Mouse (Mus musculus) hindbrain, embryonic 11.5 days (tissue): Measurements from ENCODE around the gene Arel1. TPM values are rescaled to one million over a fixed set of nuclear protein-coding genes. Genes with fewer than 3 reads are reported as not detected.

ENCODE experiments used
- ATAC-seq: fragments of 200-750 bp; cut with Nextera tagmentation; 2 replicates; pipeline ENCODE4 v1.8.0; 2017; ENCODE audit warnings: mild to moderate bottlenecking, moderate TSS enrichment, moderate library complexity; ENCODE audit not compliant: low FRiP score
- DNase-seq: peaks from one replicate; pipeline ENCODE4 v3.0.0-alpha.2; 2015; ENCODE audit warnings: low spot score
- H3K27ac ChIP-seq: fragments of 300-500 bp; sonication (generic); 2 replicates; pipeline ENCODE4 v1.5.1; 2014; ENCODE audit warnings: mild to moderate bottlenecking, low read depth, low read length
- H3K27me3 ChIP-seq: fragments of 300-500 bp; sonication (generic); 2 replicates; pipeline ENCODE4 v1.6.1; 2014; ENCODE audit warnings: mild to moderate bottlenecking, low read length, moderate library complexity, mixed read lengths; ENCODE audit not compliant: control insufficient read depth, insufficient read depth
- H3K36me3 ChIP-seq: fragments of 300-500 bp; sonication (generic); 2 replicates; pipeline ENCODE4 v1.6.1; 2014; ENCODE audit warnings: mild to moderate bottlenecking, low read length, moderate library complexity, mixed read lengths; ENCODE audit not compliant: control insufficient read depth, insufficient read depth
- H3K4me1 ChIP-seq: fragments of 300-500 bp; sonication (generic); replicated peaks from 2 replicates; pipeline ENCODE4 v1.6.1; 2014; ENCODE audit warnings: low read length, mixed read lengths; ENCODE audit not compliant: control insufficient read depth, insufficient read depth
- H3K4me2 ChIP-seq: fragments of 300-500 bp; sonication (generic); replicated peaks from 2 replicates; pipeline ENCODE4 v1.6.1; 2014; ENCODE audit warnings: mild to moderate bottlenecking, low read depth, low read length
- H3K4me3 ChIP-seq: fragments of 300-500 bp; sonication (generic); 2 replicates; pipeline ENCODE4 v1.5.1; 2014; ENCODE audit warnings: low read depth, low read length
- H3K9ac ChIP-seq: fragments of 300-500 bp; sonication (generic); 2 replicates; pipeline ENCODE4 v1.6.1; 2014; ENCODE audit warnings: low read depth, low read length
- H3K9me3 ChIP-seq: fragments of 300-500 bp; sonication (generic); 2 replicates; pipeline ENCODE4 v1.6.1; 2016; ENCODE audit warnings: low read length; ENCODE audit not compliant: control insufficient read depth
- WGBS: fragments of 180-500 bp; shearing (Covaris S2); extraction: QIAGEN DNeasy Blood & Tissue Kit; methylation state at CpG from one replicate; pipeline ENCODE4 v1.1.7; 2014; 5-methylcytosine and 5-hydroxymethylcytosine counted together
- polyA plus RNA-seq: library from polyadenylated mRNA; unstranded; fragments of >200 nt; fragmentation: Nextera tagmentation; extraction: Ambion mirVana; gene quantifications from 2 replicates; pipeline ENCODE4 v1.2.1, GENCODE M21; 2014

The Arel1 gene
- 21.8 and 24.5 TPM in 2 replicates for polyA plus RNA-seq

GRCm38 (mm10) chr12:84970428-84971096 is at the start of gene Arel1, which contains the start of gene Fcf1:
TSS of gene Arel1 (minus strand) at chr12:84970900.
TSS of gene Fcf1 (plus strand) at chr12:84970897.
- Histone ChIP-seq H3K9ac (peak within 1 kb of the TSS; percentile 74), H3K9me3 (no peaks in the 10 kb centered on the region), H3K27me3 (no peaks in the 10 kb centered on the region), H3K4me2 (peak within 1 kb of the TSS; percentile 91), H3K27ac (0 out of 2 replicates have a peak within 1 kb of the TSS, but pooled peaks have one; percentile 36), H3K4me1 (peaks cover 7% of the 10 kb centered on the region; the same call in 1 of the 2 replicates), H3K4me3 (peak within 1 kb of the TSS; percentile 69), H3K36me3 (0 out of 2 replicates have a peak, but pooled peaks cover 4% of the 10 kb centered on the region)
- peak; percentile 94 for DNase-seq
- under 1% methylated on average over 42 of the region's 42 CpGs for WGBS
- ATAC-seq: 0 out of 2 replicates have a peak, but pooled peaks have one; percentile 33

GRCm38 (mm10) chr12:85012185-85012584 is 41.5 kb upstream of the Arel1 start:
- Histone ChIP-seq H3K9me3 (no peaks in the 10 kb centered on the region), H3K4me3 (no peak overlapping the region), H3K36me3 (peaks cover 6% of the 10 kb centered on the region), H3K4me2 (no peak overlapping the region), H3K9ac (no peak overlapping the region), H3K27me3 (no peaks in the 10 kb centered on the region), H3K27ac (no peak overlapping the region), H3K4me1 (no peaks in the 10 kb centered on the region)
- ATAC-seq: no peak
- 91% methylated on average over 2 of the region's 2 CpGs for WGBS
- no peak for DNase-seq

- Histone ChIP-seq H3K4me2 (no peak overlapping the region), H3K36me3 (peaks cover 6% of the 10 kb centered on the region)
- 91% methylated on average over 2 of the region's 2 CpGs for WGBS
Observed at GRCm38 (mm10) chr12:85010541-85010940, 39.8 kb upstream of the Arel1 start.

GRCm38 (mm10) chr12:85009776-85010175 is 39.1 kb upstream of the Arel1 start:
- H3K9me3 ChIP-seq: no peaks in the 10 kb centered on the region
- 91% methylated on average over 1 of the region's 1 CpGs for WGBS
- no peak overlapping the region for H3K27ac ChIP-seq
- no peak for ATAC-seq
- H3K4me2 ChIP-seq: no peak overlapping the region
- H3K4me3 ChIP-seq: no peak overlapping the region
- H3K4me1 ChIP-seq: no peaks in the 10 kb centered on the region
- DNase-seq: no peak
- no peaks in the 10 kb centered on the region; the same call in 1 of the 2 replicates for H3K36me3 ChIP-seq
- no peaks in the 10 kb centered on the region for H3K27me3 ChIP-seq
- H3K9ac ChIP-seq: no peak overlapping the region

More at GRCm38 (mm10) chr12:85010541-85010940, 39.8 kb upstream of the Arel1 start:
- ATAC-seq: no peak
- H3K4me1 ChIP-seq: no peaks in the 10 kb centered on the region
- no peak overlapping the region for H3K4me3 ChIP-seq
- no peaks in the 10 kb centered on the region for H3K9me3 ChIP-seq
- no peak for DNase-seq
- no peak overlapping the region for H3K27ac ChIP-seq
- no peaks in the 10 kb centered on the region for H3K27me3 ChIP-seq
- no peak overlapping the region for H3K9ac ChIP-seq

GRCm38 (mm10) chr12:85007021-85007420 is 36.3 kb upstream of the Arel1 start:
- H3K4me1 ChIP-seq: no peaks in the 10 kb centered on the region
- no peak overlapping the region for H3K27ac ChIP-seq
- no peak overlapping the region for H3K4me3 ChIP-seq
- no peak overlapping the region for H3K9ac ChIP-seq
- no peak for ATAC-seq
- H3K27me3 ChIP-seq: no peaks in the 10 kb centered on the region
- no peaks in the 10 kb centered on the region for H3K36me3 ChIP-seq
- no peaks in the 10 kb centered on the region for H3K9me3 ChIP-seq
- H3K4me2 ChIP-seq: no peak overlapping the region
- no peak for DNase-seq

- ATAC-seq: no peak
- Histone ChIP-seq H3K9me3 (no peaks in the 10 kb centered on the region), H3K4me3 (no peak overlapping the region), H3K4me2 (no peak overlapping the region), H3K27ac (no peak overlapping the region), H3K9ac (no peak overlapping the region), H3K27me3 (no peaks in the 10 kb centered on the region), H3K36me3 (no peaks in the 10 kb centered on the region), H3K4me1 (no peaks in the 10 kb centered on the region)
- no peak for DNase-seq
- 82% methylated on average over 1 of the region's 1 CpGs for WGBS
Observed at GRCm38 (mm10) chr12:85006206-85006605, 35.5 kb upstream of the Arel1 start.

- H3K4me3 ChIP-seq: 0 out of 2 replicates have a peak overlapping the region, but pooled peaks have one; percentile 17
- no peak for DNase-seq
- peak overlapping the region; percentile 75; the same call in 1 of the 2 replicates for H3K4me2 ChIP-seq
- no peaks in the 10 kb centered on the region for H3K27me3 ChIP-seq
- no peak for ATAC-seq
- no peaks in the 10 kb centered on the region for H3K36me3 ChIP-seq
- 0 out of 2 replicates have a peak, but pooled peaks cover 3% of the 10 kb centered on the region for H3K4me1 ChIP-seq
- 0 out of 2 replicates have a peak overlapping the region, but pooled peaks have one; percentile 11 for H3K9ac ChIP-seq
- no peak overlapping the region for H3K27ac ChIP-seq
- no peaks in the 10 kb centered on the region for H3K9me3 ChIP-seq
Observed at GRCm38 (mm10) chr12:84999053-84999452, 28.4 kb upstream of the Arel1 start.

GRCm38 (mm10) chr12:84996501-84997398 is 26.1 kb upstream of the Arel1 start:
- Histone ChIP-seq H3K4me1 (0 out of 2 replicates have a peak, but pooled peaks cover 3% of the 10 kb centered on the region), H3K9ac (peak overlapping the region; percentile 91), H3K27ac (peak overlapping the region; percentile 10), H3K9me3 (no peaks in the 10 kb centered on the region), H3K4me2 (peak overlapping the region; percentile 75), H3K27me3 (no peaks in the 10 kb centered on the region), H3K36me3 (no peaks in the 10 kb centered on the region), H3K4me3 (peak overlapping the region; percentile 84)
- no peak for DNase-seq
- ATAC-seq: peak; percentile 68
- WGBS: under 1% methylated on average over 44 of the region's 44 CpGs
